Mouse (Mus musculus) urinary bladder, postnatal 36 days (tissue): Measurements from ENCODE around the gene Dlx3.

Source experiments
- DNase-seq, 2 experiments: peaks; one replicate each; pipeline ENCODE4 v3.0.0; 2022; ENCODE audit warnings: low spot score in 2 of 2, mixed read lengths in 1 of 2

Gene Dlx3

GRCm38 (mm10) chr11:95155511-95155910 is 35.6 kb downstream of the Dlx3 start:
- DNase-seq = no peak

- no peak for DNase-seq
These were observed 37.4 kb downstream of the Dlx3 start for GRCm38 (mm10) chr11:95157356-95157755.

GRCm38 (mm10) chr11:95157872-95158271 is 38.0 kb downstream of the Dlx3 start:
- DNase-seq = no peak

GRCm38 (mm10) chr11:95159763-95160371 is 39.9 kb downstream of the Dlx3 start:
- DNase-seq = no peak

- no peak for DNase-seq
These were observed 40.8 kb downstream of the Dlx3 start for GRCm38 (mm10) chr11:95160693-95161092.

GRCm38 (mm10) chr11:95161708-95162107 is 41.8 kb downstream of the Dlx3 start:
- DNase-seq = no peak

- DNase-seq = no peak
These were observed 45.9 kb downstream of the Dlx3 start for GRCm38 (mm10) chr11:95165857-95166256.
